Mouse (Mus musculus) embryonic facial prominence, embryonic 10.5 days (tissue): ENCODE results near the gene Tnfaip8l3. TPM values are rescaled to one million over a fixed set of nuclear protein-coding genes. Genes with fewer than 3 reads are reported as not detected.
A peak's percentile ranks its signal among the peaks of the same experiment; 100 is the strongest.
"Not testable (repeated sequence)": the region's sequence is repeated elsewhere in the genome, so short reads cannot be mapped to it uniquely, and the experiment has no call there.

Source experiments
- DNase-seq: peaks from one replicate; pipeline ENCODE4 v3.0.0-alpha.2; 2017; ENCODE audit warnings: low spot score
- H3K27ac ChIP-seq: fragments of 300-500 bp; sonication (generic); replicated peaks from 2 replicates; pipeline ENCODE4 v1.5.1; 2016; ENCODE audit warnings: mild to moderate bottlenecking
- H3K27me3 ChIP-seq: fragments of 300-500 bp; sonication (generic); replicated peaks from 2 replicates; pipeline ENCODE4 v1.6.1; 2016; ENCODE audit warnings: low read depth, mild to moderate bottlenecking; ENCODE audit not compliant: poor library complexity, severe bottlenecking
- H3K36me3 ChIP-seq: fragments of 300-500 bp; sonication (generic); replicated peaks from 2 replicates; pipeline ENCODE4 v1.6.1; 2016; ENCODE audit warnings: mild to moderate bottlenecking, moderate library complexity
- H3K4me1 ChIP-seq: fragments of 300-500 bp; sonication (generic); 2 replicates; pipeline ENCODE4 v1.6.1; 2016
- H3K4me3 ChIP-seq: fragments of 300-500 bp; sonication (generic); 2 replicates; pipeline ENCODE4 v1.5.1; 2016; ENCODE audit warnings: mild to moderate bottlenecking, moderate library complexity
- H3K9me3 ChIP-seq: fragments of 300-500 bp; sonication (generic); 2 replicates; pipeline ENCODE4 v1.6.1; 2016; ENCODE audit warnings: mild to moderate bottlenecking
- WGBS: fragments of 180-500 bp; shearing (Covaris S2); methylation state at CpG from one replicate; pipeline ENCODE4 v1.1.7; 2016; 5-methylcytosine and 5-hydroxymethylcytosine counted together
- polyA plus RNA-seq: library from polyadenylated mRNA; unstranded; fragments of >200 nt; fragmentation: Nextera tagmentation; extraction: Ambion mirVana; gene quantifications from 2 replicates; pipeline ENCODE4 v1.2.1, GENCODE M21; 2016

The Tnfaip8l3 gene
- polyA plus RNA-seq, 1 experiment from 2014 or later, result 0.05 TPM

DNA sequence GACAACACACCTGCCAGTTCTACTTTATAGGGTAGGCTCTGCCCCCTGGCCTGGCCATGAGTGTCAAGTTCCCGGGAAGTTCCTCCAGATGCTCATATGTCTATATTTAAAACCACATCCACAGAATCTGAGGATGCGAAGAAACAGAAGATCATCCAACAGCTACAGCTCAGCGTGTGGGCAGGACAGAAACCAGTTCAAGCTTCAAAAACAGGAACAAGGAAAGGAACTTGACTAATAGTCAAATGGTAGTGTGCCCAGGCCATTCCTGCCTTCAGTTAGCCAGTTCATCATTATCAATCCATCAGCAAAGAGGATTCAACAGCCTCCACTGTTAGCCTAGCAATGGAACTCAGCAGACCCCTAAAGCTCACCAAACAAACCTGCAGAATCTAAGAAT, 4.5 kb downstream of the Tnfaip8l3 start:
- WGBS, result 84% methylated on average over 3 of the region's 3 CpGs
- Histone ChIP-seq H3K27me3 (peaks cover 36% of the 10 kb centered on the region), H3K27ac (no peak overlapping the region), H3K4me1 (peaks cover 14% of the 10 kb centered on the region), H3K4me3 (no peak overlapping the region), H3K36me3 (no peaks in the 10 kb centered on the region), H3K9me3 (no peaks in the 10 kb centered on the region)
- no peak for DNase-seq

DNA sequence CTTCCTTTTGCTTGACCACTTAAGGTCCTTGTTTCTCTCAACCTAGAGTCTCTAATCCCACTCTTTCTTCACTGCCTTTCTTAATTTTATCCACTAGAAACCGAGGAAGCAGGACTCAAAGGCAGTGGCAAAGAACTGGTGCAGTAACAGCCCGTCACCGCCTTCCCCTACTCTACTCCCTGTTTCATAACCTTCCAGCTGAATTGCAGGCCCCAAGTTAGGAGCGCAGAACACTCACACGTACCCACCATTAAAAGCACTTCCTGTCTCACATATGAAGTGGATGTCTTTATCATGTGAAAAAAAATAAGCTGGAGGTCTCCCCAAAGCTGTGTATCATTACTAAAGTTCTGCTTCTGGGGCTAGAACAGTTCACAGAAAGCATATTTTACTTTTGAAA, 6.5 kb downstream of the Tnfaip8l3 start:
- Histone ChIP-seq H3K36me3 (no peaks in the 10 kb centered on the region), H3K4me1 (no peaks in the 10 kb centered on the region), H3K4me3 (no peak overlapping the region), H3K27me3 (peaks cover 17% of the 10 kb centered on the region), H3K27ac (no peak overlapping the region), H3K9me3 (no peaks in the 10 kb centered on the region)
- DNase-seq, result no peak
- WGBS, result 84% methylated on average over 5 of the region's 5 CpGs

DNA sequence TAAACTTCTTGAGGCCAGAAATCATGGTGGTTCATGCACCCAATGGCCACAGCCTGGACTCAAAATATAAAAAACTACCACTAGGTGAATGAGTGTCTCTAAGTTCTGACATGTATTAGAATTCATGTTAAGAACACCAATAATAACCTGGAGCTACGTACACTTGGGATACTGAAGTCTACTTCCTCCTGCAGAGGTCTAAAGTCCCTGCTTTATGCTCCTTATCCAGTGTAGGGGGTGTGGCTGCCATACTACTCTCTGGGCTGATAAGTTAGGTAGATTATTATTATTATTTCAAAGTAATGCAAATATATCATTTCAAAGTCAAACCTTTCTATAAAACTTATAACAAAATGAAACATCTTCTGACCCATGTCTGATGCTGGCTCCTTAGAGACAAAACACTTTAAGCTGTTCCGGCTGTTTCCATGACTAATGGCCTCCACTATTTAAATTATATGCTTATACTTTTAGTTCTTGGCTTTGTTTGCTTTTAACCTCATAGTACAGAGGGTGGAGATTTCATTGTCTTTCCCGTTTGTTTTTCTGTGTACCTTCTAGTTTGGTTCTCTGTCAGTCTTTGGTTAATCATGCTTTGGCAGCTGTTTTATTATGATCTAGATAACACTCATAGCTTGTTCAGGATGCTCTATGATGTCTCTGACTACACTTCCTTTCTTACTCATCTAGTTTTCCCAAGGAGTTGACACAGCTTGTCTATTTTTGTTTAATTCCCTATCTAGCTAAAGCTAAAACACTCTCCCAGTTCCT, 16.7 kb downstream of the Tnfaip8l3 start:
- Histone ChIP-seq H3K27me3 (no peaks in the 10 kb centered on the region), H3K36me3 (no peaks in the 10 kb centered on the region), H3K4me1 (no peaks in the 10 kb centered on the region), H3K4me3 (no peak overlapping the region), H3K27ac (no peak overlapping the region), H3K9me3 (no peaks in the 10 kb centered on the region)
- no peak for DNase-seq
- 85% methylated on average over 3 of the region's 3 CpGs for WGBS

DNA sequence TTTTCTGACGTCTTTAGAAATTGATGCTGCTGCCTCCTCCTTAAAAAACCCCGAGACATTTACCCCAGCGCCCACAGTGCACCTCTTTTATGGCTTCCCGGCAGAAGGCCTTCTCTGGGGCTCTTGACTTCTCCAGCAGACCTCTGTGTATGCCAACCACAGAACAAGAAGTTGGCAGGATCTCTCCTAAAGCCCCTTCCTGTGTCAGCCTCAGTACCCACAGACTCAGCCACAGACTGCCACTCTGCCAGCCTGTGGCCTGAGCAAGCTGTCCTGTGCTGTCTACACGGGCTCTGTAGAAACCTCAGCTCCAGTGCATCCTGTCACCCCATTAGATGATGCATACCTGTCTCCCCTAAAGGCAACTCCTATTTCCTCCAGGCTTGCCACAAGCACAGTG, 19.2 kb downstream of the Tnfaip8l3 start:
- 79% methylated on average over 5 of the region's 5 CpGs for WGBS
- H3K36me3 ChIP-seq, result no peaks in the 10 kb centered on the region
- DNase-seq, result no peak

DNA sequence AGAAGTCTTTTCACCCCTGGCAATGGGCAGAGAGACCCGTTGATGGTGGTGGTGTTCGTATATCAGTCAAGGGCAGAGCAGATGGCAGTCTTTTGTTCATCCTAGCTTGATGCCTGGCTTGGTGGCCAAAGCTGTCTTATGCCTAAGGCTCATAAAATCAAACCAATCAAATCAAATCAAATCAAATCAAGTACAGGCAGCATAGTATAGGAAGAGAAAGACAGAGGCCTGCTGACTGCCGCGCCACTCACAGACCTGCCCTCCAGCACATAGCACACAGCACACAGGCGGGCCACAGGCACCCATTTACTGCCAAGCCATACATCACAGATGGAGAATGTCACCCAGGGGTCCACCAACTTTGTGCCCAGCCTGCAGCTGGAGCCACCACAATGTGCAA, 25.1 kb downstream of the Tnfaip8l3 start:
- no peaks in the 10 kb centered on the region for H3K36me3 ChIP-seq
- H3K27ac ChIP-seq, result no peak overlapping the region
- no peak overlapping the region for H3K4me3 ChIP-seq
- no peak for DNase-seq
- no peaks in the 10 kb centered on the region for H3K4me1 ChIP-seq
- H3K9me3 ChIP-seq, result no peaks in the 10 kb centered on the region
- no peaks in the 10 kb centered on the region for H3K27me3 ChIP-seq
- 92% methylated on average over 5 of the region's 5 CpGs for WGBS

More for the DNA sequence above, 19.2 kb downstream of the Tnfaip8l3 start:
- Histone ChIP-seq H3K9me3 (no peaks in the 10 kb centered on the region), H3K27me3 (no peaks in the 10 kb centered on the region), H3K4me1 (no peaks in the 10 kb centered on the region), H3K27ac (no peak overlapping the region), H3K4me3 (no peak overlapping the region)

DNA sequence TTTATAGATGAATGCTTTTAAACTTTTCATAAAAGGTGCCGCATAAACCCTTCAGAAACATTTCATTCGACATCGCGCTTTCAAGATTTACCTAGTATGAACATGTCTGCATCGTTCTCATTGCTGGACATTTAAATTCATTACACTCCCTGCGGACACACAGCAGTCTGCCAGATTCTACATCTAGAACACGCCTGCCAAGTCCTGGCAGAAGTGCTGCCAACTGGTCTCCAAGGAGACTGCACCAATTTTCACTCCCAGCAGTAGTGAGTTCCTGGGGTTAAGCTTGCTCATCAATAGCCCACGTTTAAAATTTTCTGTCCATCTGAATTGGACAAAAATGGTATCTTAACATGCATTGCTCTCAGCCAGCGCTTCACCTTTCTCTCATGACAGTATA, 30.5 kb downstream of the Tnfaip8l3 start:
- H3K27me3 ChIP-seq, result no peaks in the 10 kb centered on the region
- WGBS, result 86% methylated on average over 9 of the region's 9 CpGs
- no peaks in the 10 kb centered on the region for H3K36me3 ChIP-seq
- no peak overlapping the region for H3K4me3 ChIP-seq
- H3K4me1 ChIP-seq, result no peaks in the 10 kb centered on the region
- H3K9me3 ChIP-seq, result no peaks in the 10 kb centered on the region
- no peak for DNase-seq
- H3K27ac ChIP-seq, result no peak overlapping the region

DNA sequence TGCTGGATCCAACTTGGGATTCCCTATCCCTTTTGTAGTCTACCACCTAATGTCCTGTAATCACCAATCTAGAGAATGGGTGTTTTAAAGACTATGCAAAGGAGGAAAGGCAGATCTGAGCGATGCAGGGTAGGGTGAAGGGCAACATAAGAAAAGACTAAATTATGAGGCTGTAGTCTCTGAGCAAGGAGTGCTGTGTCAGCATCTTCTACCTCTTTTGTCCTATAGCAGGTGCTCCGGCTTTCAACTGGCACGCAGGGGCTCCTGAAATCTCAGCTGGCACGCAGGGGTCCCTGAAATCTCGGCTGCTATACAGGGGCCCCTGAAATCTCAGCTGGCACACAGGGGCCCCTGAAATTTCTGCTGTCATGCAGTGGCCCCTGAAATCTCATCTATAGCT, 33.5 kb downstream of the Tnfaip8l3 start:
- Histone ChIP-seq H3K9me3 (no peaks in the 10 kb centered on the region), H3K4me1 (no peaks in the 10 kb centered on the region), H3K27ac (no peak overlapping the region), H3K36me3 (no peaks in the 10 kb centered on the region), H3K4me3 (no peak overlapping the region), H3K27me3 (no peaks in the 10 kb centered on the region)
- no peak for DNase-seq
- 82% methylated on average over 5 of the region's 5 CpGs for WGBS

DNA sequence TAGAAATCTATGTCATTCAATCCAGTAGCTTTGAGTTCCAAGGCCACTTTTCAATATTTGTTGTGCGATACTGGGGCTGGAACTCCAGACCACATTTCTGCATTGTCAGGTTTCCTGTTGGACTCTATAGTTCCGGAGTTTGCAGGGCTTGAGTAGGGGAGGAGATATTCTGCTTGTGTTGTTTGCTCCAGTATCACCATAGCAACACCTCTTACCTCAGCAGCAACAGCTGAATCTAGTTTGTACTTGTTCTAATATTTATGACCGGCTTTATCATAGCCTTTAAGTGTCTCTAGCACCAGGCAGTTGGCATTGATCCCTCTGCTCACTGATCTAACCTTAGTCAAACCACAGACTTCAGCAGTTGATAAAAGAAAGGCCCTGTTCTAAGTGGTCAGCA, 45.4 kb downstream of the Tnfaip8l3 start:
- Histone ChIP-seq H3K27me3 (no peaks in the 10 kb centered on the region), H3K4me1 (no peaks in the 10 kb centered on the region), H3K4me3 (no peak overlapping the region), H3K36me3 (no peaks in the 10 kb centered on the region), H3K9me3 (no peaks in the 10 kb centered on the region), H3K27ac (no peak overlapping the region)
- DNase-seq, result no peak
- 86% methylated on average over 3 of the region's 3 CpGs for WGBS

DNA sequence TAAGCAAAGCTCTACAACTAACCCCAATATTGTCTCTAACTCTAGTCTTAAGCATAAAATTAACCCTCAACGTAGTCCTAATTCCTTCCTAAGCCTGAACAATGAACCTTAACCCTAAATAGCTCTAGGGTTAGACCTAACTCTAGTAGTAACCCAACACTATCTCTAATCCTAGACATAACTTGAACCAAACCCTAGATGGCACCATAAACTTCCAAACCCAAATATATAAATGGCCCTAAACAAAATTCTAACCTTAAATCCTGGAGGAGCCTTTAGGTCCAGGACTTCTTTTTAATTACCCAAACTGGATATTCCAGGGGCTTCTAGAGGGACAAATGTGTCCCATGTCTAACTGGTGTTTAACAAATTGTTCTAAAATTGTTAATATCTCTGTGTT, 73.7 kb downstream of the Tnfaip8l3 start:
- 67% methylated on average over 1 of the region's 1 CpGs for WGBS
- H3K27me3 ChIP-seq, result no peaks in the 10 kb centered on the region
- H3K4me1 ChIP-seq, result no peaks in the 10 kb centered on the region
- H3K4me3 ChIP-seq, result no peak overlapping the region
- no peaks in the 10 kb centered on the region for H3K36me3 ChIP-seq
- H3K9me3 ChIP-seq, result no peaks in the 10 kb centered on the region
- DNase-seq, result no peak
- no peak overlapping the region for H3K27ac ChIP-seq

DNA sequence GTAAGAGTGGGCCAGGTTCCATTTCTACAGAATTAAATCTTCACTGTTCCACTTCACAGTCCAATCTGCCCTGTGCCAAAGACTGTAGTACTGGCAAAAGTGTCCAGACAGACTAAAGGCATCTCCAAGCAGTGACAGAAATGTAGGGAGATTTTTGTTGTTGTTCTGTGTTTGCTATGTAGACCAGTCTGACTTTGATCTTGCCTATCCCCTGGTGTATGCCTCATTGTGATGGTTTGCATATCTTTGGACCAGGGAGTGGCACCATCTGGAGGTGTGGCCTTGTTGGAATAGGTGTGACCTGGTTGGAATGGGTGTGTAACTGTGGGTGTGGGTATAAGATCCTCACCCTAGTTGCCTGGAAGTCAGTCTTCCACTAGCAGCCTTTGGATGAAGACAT, 75.6 kb downstream of the Tnfaip8l3 start:
- not testable (repeated sequence) for H3K27me3 ChIP-seq, DNase-seq, H3K9me3 ChIP-seq

DNA sequence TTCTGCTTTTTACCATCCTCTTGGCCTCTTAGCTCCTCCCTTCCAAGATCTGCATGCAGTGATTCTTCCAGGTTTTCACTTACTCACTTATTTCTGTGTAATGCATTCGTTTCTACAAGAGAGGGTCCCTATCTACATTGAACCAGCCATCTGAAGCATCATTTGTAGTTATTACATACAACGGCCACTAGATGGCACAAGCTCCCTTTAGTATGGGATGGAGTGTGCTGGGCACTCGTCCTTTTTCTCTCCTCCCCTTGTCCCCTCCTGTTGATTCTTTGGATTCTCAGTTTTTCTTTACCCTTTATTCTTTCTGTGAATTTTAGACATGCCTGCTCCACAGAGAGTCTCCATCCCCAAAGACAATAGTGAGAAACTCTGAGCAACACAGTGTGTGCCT, 77.3 kb downstream of the Tnfaip8l3 start:
- Histone ChIP-seq H3K9me3 (no peaks in the 10 kb centered on the region), H3K27ac (no peak overlapping the region), H3K36me3 (no peaks in the 10 kb centered on the region), H3K4me3 (no peak overlapping the region), H3K27me3 (no peaks in the 10 kb centered on the region; the same call in 1 of the 2 replicates), H3K4me1 (no peaks in the 10 kb centered on the region)
- WGBS, result 8% methylated on average over 3 of the region's 3 CpGs
- peak; percentile 52 for DNase-seq

More for the DNA sequence above, 75.6 kb downstream of the Tnfaip8l3 start:
- not testable (repeated sequence) for H3K27ac ChIP-seq, H3K36me3 ChIP-seq, H3K4me3 ChIP-seq, H3K4me1 ChIP-seq

DNA sequence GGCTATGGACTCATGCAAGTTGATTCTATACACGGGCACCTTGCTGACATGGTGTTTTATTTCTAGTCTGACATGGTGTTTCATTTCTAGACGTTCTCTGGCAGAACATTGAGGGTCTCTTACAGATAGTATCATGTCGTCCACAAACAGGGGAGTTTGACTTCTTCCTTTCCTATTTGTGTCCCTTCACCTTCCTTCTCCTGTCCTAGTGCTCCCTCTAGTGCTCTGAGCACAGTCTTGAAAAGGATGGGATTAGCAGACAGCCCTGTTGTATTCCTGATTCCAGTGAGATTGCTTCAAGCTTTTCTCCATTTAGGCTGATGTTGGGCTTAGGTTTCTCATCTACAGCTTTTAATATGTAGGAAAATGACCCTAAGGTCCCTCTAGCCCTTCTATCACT, 81.2 kb downstream of the Tnfaip8l3 start:
- no peak for DNase-seq
- Histone ChIP-seq H3K9me3 (no peaks in the 10 kb centered on the region), H3K27me3 (no peaks in the 10 kb centered on the region; the same call in 1 of the 2 replicates), H3K4me3 (no peak overlapping the region), H3K27ac (no peak overlapping the region), H3K36me3 (no peaks in the 10 kb centered on the region), H3K4me1 (no peaks in the 10 kb centered on the region)
- WGBS, result 40% methylated on average over 3 of the region's 3 CpGs

DNA sequence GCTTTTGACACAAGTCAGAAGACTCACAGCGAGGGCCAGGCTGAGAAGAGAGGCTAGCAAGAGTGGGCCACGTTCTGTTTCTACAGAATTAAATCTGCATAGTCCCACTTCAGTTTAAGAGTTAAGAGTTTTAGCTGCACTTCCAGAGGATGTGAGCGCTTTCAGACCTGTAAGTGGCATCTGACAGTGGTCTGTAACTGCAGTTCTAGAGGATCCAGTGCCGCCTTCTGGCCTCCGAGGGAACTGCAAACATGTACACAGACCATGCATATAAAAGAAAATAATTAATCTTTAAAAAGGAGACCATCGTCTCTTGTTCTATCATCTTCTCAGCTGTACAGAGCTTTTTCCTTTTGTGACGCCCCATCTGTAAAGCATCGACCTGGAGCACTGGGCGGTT, 83.3 kb downstream of the Tnfaip8l3 start:
- H3K36me3 ChIP-seq, result no peaks in the 10 kb centered on the region
- H3K27me3 ChIP-seq, result no peaks in the 10 kb centered on the region; the same call in 1 of the 2 replicates
- WGBS, result 33% methylated on average over 9 of the region's 9 CpGs
- DNase-seq, result peak; percentile 71
- no peak overlapping the region for H3K27ac ChIP-seq
- no peaks in the 10 kb centered on the region for H3K9me3 ChIP-seq
- no peak overlapping the region for H3K4me3 ChIP-seq
- H3K4me1 ChIP-seq, result no peaks in the 10 kb centered on the region
